8 mouse cellular contexts compared by ENCODE assay signal in the genomic region with DNA sequence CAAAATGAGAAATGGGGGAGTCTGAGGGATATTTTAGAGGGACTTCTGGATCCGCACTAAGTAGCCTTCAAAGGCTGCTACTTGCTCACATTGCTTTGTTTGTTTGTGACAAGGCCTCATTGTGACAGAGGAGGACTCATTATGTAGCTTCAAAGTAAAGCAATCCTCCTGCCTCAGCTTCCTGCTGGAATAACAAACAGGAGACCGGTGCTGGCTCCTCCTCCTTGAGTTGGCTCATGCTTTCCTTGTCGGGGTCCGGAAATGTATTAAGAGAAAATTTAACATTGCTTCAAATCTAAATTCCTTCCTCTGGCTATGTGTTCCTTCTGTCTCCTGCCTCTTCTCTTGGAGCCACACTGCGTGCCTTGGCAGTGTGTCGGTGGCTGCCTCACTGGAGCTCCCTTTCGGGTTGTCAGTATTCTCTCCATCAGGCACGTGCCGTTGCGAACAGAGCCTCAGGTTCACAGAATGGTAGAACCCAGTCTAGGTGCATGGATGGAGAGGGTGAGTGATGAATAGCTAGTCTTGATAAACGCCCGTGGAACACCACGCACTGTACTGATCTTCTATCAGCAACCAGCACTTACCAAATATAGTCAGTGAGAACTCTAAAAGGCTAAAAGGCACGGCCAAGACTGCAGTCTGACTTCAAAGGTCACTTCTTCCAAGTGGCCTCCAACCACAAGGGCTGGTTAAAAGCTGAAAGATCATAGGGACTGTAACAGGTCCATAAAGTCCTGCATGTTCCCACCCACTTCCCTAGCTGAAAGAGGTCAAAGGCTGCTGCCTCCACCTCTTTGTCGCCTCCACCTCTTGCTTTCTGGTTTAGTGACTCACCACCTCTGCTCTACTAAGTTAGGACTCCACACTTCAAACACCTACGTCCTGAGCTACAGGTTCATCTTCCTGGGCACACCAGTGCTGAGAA. TPM values are rescaled to one million over a fixed set of nuclear protein-coding genes. Genes with fewer than 3 reads are reported as not detected.
DNase-seq lines count a peak whose midpoint lies in the region; ATAC-seq and TF ChIP-seq lines count a peak whose summit lies in the region.

No protein-coding gene starts in this region.

- no peaks in the 10 kb centered on the region for H3K27me3 ChIP-seq in kidney, adult 2 months (replicated peaks; ENCODE audit: control insufficient read depth, insufficient read depth, low read length)
- H3K27me3 ChIP-seq in hindbrain, embryonic 15.5 days, result no peaks in the 10 kb centered on the region

- no peak for ATAC-seq in hindbrain, embryonic 15.5 days (ENCODE audit: low FRiP score, low read depth)
- 0 out of 2 replicates have a peak, but pooled peaks have one; percentile 0 for ATAC-seq in megakaryocyte progenitor cell, adult 5-6 weeks (replicated peaks; ENCODE audit: poor library complexity)

- H3K4me3 ChIP-seq in kidney, adult 2 months (ENCODE audit: insufficient read depth, low read depth, low read length), result peak overlapping the region; percentile 21; the same call in 1 of the 2 replicates
- peak overlapping the region; percentile 51 for H3K4me3 ChIP-seq in bone marrow macrophage, adult 2 months (ENCODE audit: insufficient read depth, low read length)
- H3K4me3 ChIP-seq in hindbrain, embryonic 15.5 days, result peak overlapping the region; percentile 81

- peaks cover 13% of the 10 kb centered on the region; the same call in 1 of the 2 replicates for H3K4me1 ChIP-seq in kidney, adult 2 months (ENCODE audit: control insufficient read depth, insufficient read depth, low read length)
- peaks cover 40% of the 10 kb centered on the region for H3K4me1 ChIP-seq in bone marrow macrophage, adult 2 months (ENCODE audit: control insufficient read depth, insufficient read depth, low read length)
- H3K4me1 ChIP-seq in hindbrain, embryonic 15.5 days (replicated peaks), result peaks cover 33% of the 10 kb centered on the region

- H3K9ac ChIP-seq in hindbrain, embryonic 15.5 days, result peak overlapping the region; percentile 23; the same call in 1 of the 2 replicates

- no peaks in the 10 kb centered on the region for H3K9me3 ChIP-seq in hindbrain, embryonic 15.5 days

- peak overlapping the region; percentile 82 for H3K4me2 ChIP-seq in hindbrain, embryonic 15.5 days

- H3K27ac ChIP-seq in kidney, adult 2 months (ENCODE audit: insufficient read depth, low read depth, low read length), result peak overlapping the region; percentile 46
- no peak overlapping the region for H3K27ac ChIP-seq in bone marrow macrophage, adult 2 months (ENCODE audit: insufficient read depth, low read depth, low read length)
- peak overlapping the region; percentile 69 for H3K27ac ChIP-seq in hindbrain, embryonic 15.5 days (replicated peaks)

- intact Hi-C loops in left cerebral cortex, postnatal 10 days (cut with DNase I), result no loop called here

- TF ChIP-seq CTCF in kidney, adult 2 months (conservative IDR thresholded peaks at IDR 0.05; ENCODE audit: insufficient read depth, insufficient read length, low read depth, low read length), result no peak
- TF ChIP-seq CTCF in bone marrow macrophage, adult 2 months (IDR thresholded peaks at IDR 0.05; ENCODE audit: low read depth, low read length), result no peak

- TF ChIP-seq POLR2A in kidney, adult 2 months (IDR thresholded peaks at IDR 0.05; ENCODE audit: low read depth, low read length), result no peak
- no peak for TF ChIP-seq POLR2A in bone marrow macrophage, adult 2 months (IDR thresholded peaks at IDR 0.05; ENCODE audit: borderline replicate concordance, low read depth, low read length)

- DNase-seq in kidney, adult 2 months, result peak; percentile 79
- DNase-seq in kidney, adult 11 months, result no peak
- no peak for DNase-seq in right cerebral cortex, postnatal 14 days
- DNase-seq in left cerebral cortex, adult 18-20 months (ENCODE audit: low spot score in 2 of 2), result no peak
- DNase-seq in left cerebral cortex, postnatal 10 days (ENCODE audit: extremely low spot score in 1 of 2, low spot score in 2 of 2), result no peak

- 63% methylated on average over 16 of the region's 16 CpGs for WGBS in kidney, adult 2 months
- WGBS in hindbrain, embryonic 15.5 days, result 86% methylated on average over 16 of the region's 16 CpGs

- no peaks in the 10 kb centered on the region for H3K36me3 ChIP-seq in kidney, adult 2 months (ENCODE audit: control insufficient read depth, insufficient read depth, low read length)
- H3K36me3 ChIP-seq in hindbrain, embryonic 15.5 days, result no peaks in the 10 kb centered on the region

RNA-seq across cellular contexts. Expression of a gene that starts 0.9 kb away (rescaled TPM):
- 29.4 and 33.3 TPM in 2 replicates for polyA plus RNA-seq in kidney, adult 2 months (2012; rRNA removed)
- polyA plus RNA-seq in bone marrow macrophage, adult 2 months (2012; ENCODE audit: insufficient read depth, insufficient read length, missing spikeins), result 20.8 and 25.9 TPM in 2 replicates
- 18.9 and 19.8 TPM in 2 replicates for polyA plus RNA-seq in hindbrain, embryonic 15.5 days (2015; fragmentation: Nextera tagmentation; extraction: Ambion mirVana)
- 58.0 and 60.4 TPM in 2 replicates for total RNA-seq in megakaryocyte progenitor cell, adult 5-6 weeks (2015)
- total RNA-seq in megakaryocyte progenitor cell, adult 5-6 weeks (2017), result 28.3 and 30.2 TPM in 2 replicates
- 10 to 100 TPM; 87.3 to 92.1 TPM for total RNA-seq in left cerebral cortex, adult 18-20 months (2021)
- 100 to 1,000 TPM; 121 to 124 TPM for total RNA-seq in left cerebral cortex, postnatal 10 days (2021)

Comparison
In these comparisons a context has a peak if more than half of its experiments do, and no peak if none do; other contexts are left out.
1. H3K4me3 ChIP-seq: peak in every context shown above with its lines; median percentile 81 in hindbrain, embryonic 15.5 days; 51 in bone marrow macrophage, adult 2 months; 21 in kidney, adult 2 months.